Mouse (Mus musculus): Measurements from ENCODE around the gene Fbxl7. TPM values are rescaled to one million over a fixed set of nuclear protein-coding genes. Genes with fewer than 3 reads are reported as not detected.

Gene Fbxl7
- total RNA-seq, 2 experiments from 2014 or later = 3.1 to 3.4 TPM

DNA sequence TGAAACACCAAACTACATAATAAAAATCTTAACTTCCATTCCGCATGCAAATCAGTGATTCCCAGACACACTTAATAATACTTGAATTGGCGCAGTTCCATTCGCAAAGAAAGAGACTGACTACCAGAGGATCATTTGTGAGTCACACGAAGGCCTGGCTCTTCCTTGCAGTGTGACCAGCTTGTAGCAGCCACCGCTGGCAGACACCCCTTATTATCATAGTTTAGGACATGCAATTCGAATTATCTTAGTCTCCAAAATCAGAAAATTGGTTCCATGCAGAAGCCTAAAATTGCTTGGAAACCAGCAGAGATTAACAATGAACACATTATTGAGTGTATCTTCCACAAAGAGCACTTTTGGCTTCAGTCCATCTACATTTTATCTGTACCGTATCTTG lies 183.1 kb downstream of the Fbxl7 start:
- no peak for DNase-seq (ENCODE audit: low spot score)
- intact Hi-C loops (cut with DNase I) = no loop called here

DNA sequence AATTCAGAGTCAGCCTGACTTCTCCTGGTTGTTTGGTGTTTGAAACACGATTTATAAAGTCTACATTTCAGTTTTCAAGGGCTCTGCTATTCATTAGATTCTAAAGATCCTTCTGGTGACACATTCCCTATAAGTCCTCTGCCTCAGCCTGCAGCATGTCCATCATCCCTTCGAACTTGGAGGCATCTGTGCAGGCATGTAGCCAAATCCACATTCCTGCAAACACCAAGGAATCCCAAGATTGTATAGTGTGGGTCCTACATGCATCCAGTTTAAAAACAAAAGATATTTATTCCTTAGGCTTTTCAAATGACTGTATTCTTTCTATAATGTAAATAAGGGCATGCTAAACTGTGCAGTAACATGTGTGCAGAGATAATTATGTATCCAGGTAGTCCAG lies 190.4 kb downstream of the Fbxl7 start:
- DNase-seq (ENCODE audit: low spot score) = no peak
- intact Hi-C loops (cut with DNase I) = no loop called here

- no peak for DNase-seq (ENCODE audit: low spot score)
- intact Hi-C loops (cut with DNase I) = no loop called here
These were observed 192.1 kb downstream of the Fbxl7 start for GRCm38 (mm10) chr15:26703156-26703840.

- intact Hi-C loops (cut with DNase I) = no loop called here
These were observed 193.3 kb downstream of the Fbxl7 start for GRCm38 (mm10) chr15:26701949-26702675.

DNA sequence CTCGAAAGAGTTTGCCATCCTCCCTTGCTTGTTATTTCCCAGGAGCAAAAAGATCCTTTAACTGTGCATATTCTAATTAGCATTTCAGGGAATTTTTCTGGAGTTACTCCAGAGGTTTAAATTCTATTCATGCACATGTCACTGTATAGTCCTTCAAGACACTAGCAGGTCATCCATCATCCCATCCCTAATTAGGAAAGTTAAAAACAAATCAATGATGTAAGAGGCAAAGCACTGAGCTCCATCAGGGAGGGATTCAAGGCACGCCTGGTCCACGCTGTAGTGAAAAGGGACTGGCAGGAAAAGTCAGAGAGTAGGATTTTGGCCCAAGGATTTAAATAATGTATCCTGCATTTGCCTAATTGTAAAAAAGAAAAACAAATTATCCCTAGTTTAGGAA lies 202.3 kb downstream of the Fbxl7 start:
- no peak for DNase-seq (ENCODE audit: low spot score)
- intact Hi-C loops (cut with DNase I) = no loop called here

More at GRCm38 (mm10) chr15:26701949-26702675, 193.3 kb downstream of the Fbxl7 start:
- no peak for DNase-seq (ENCODE audit: low spot score)

GRCm38 (mm10) chr15:26688472-26689104 lies 206.8 kb downstream of the Fbxl7 start:
- DNase-seq (ENCODE audit: low spot score) = no peak
- intact Hi-C loops (cut with DNase I) = no loop called here

DNA sequence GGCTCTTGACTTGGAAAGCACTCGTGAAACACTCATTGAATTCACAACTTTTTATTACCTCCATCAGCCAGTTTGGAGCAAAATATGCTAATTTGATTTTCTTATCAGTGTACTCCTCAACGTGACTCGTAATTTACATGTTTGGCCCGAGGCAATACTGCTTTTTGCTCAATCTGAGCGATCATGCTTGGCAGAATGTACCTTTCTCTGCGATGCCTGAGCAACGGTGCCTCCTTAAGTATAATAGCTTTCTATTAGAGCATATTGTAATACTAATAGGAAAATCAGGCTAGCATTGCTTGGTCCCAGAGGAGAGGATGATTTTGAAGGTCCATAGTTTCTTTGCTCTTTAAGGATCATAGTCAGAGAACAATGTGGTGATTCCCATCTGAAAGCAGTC lies 207.7 kb downstream of the Fbxl7 start:
- intact Hi-C loops (cut with DNase I) = no loop called here
- no peak for DNase-seq (ENCODE audit: low spot score)

- no peak for DNase-seq (ENCODE audit: low spot score)
- intact Hi-C loops (cut with DNase I) = no loop called here
These were observed 213.1 kb downstream of the Fbxl7 start for GRCm38 (mm10) chr15:26682279-26682678.

- DNase-seq (ENCODE audit: low spot score) = no peak
- intact Hi-C loops (cut with DNase I) = no loop called here
These were observed 222.0 kb downstream of the Fbxl7 start for GRCm38 (mm10) chr15:26673239-26673859.

GRCm38 (mm10) chr15:26654988-26655387 lies 240.4 kb downstream of the Fbxl7 start:
- no peak for DNase-seq (ENCODE audit: low spot score)
- intact Hi-C loops (cut with DNase I) = no loop called here

DNA sequence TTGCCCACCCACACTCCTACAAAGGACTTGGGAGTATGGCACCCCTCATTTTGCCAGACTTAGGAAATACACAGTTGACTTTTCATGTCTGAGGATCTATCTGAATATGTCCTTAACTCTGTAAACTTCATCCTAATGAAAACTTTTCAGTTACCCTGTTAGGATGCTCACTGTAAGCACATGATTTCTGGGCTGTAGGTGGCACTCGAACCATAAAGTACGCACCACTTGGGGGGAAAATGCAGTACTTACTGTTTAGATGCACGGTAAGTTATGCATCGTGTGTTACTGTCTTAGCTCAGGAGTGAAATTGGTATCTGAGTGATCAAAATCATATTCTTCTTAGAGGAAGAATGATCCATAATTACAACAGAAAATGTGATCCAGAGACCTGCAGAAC lies 252.8 kb downstream of the Fbxl7 start:
- intact Hi-C loops (cut with DNase I) = no loop called here
- no peak for DNase-seq (ENCODE audit: low spot score)

- DNase-seq (ENCODE audit: low spot score) = no peak
- intact Hi-C loops (cut with DNase I) = loop anchor here (2.0 kb wide), 1 partner anchor 255 kb away; the partner anchor contains the start of gene Fbxl7
These were observed 255.7 kb downstream of the Fbxl7 start for GRCm38 (mm10) chr15:26639726-26640125.

DNA sequence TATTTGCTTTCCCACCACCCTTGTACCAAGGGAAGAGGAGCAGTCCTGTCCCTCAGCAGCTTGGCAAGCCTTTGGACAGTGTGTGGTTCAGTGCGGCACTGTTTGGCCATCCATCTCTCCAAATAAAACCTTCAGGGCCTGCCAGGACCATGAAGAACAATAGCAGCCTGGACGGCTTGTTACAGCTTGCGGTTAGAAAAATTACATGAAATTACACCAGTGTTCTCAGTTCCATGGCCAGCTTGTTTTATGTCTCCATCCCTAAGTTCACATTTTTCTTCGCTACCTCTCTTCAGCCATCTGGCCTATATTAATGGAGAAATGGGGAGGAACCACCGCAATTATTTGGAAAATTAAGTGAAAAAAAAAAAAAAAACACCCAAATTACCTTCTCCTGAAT lies 259.8 kb downstream of the Fbxl7 start:
- intact Hi-C loops (cut with DNase I) = no loop called here
- DNase-seq (ENCODE audit: low spot score) = no peak

DNA sequence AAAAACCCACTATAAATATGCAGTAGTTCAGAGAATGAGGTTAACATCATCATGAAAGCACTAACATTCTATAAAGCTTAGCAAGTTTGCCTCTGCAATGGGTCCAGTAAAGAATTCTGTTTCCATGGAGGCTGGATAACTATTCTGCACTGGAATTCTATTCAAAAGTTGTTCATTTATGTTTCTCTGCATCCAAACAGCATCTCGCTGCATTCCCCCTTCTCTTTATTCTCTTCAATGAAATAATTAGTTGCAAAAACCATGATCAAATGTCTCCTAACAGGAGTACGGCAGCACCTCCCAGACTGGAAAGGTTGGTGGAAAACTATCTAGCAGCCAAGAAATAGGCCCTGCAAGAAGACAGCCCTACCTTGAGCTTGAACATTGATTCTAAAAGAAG lies 267.2 kb downstream of the Fbxl7 start:
- intact Hi-C loops (cut with DNase I) = no loop called here

DNA sequence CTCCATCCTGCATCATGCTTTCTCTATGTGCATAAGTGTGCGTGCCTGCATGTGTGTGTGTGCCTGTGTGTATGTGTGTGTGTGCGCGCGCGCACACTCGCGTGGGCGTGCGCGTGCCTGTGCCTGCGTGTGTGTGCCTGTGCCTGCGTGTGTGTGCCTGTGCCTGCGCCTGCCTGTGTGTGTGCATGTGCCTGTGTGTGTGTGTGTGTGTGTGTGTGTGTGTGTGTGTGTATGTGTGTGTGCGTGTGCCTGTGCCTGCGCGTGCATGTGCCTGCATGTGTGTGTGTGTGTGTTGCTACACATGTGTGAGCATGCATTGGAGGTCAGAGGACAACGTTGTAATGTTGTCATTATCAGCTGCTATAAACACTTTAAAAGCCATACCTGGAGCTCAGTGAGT lies 272.1 kb downstream of the Fbxl7 start:
- no peak for DNase-seq (ENCODE audit: low spot score)
- intact Hi-C loops (cut with DNase I) = loop anchor here (5.0 kb wide), 2 partner anchors 151 to 614 kb away; no protein-coding TSS in a partner anchor

More for the DNA sequence above, 267.2 kb downstream of the Fbxl7 start:
- DNase-seq (ENCODE audit: low spot score) = no peak

- intact Hi-C loops (cut with DNase I) = loop anchor here (1.0 to 5.0 kb wide), 3 partner anchors 148 to 617 kb away; no protein-coding TSS in a partner anchor
- DNase-seq (ENCODE audit: low spot score) = peak; percentile 16
These were observed 275.1 kb downstream of the Fbxl7 start for GRCm38 (mm10) chr15:26620279-26620678.

DNA sequence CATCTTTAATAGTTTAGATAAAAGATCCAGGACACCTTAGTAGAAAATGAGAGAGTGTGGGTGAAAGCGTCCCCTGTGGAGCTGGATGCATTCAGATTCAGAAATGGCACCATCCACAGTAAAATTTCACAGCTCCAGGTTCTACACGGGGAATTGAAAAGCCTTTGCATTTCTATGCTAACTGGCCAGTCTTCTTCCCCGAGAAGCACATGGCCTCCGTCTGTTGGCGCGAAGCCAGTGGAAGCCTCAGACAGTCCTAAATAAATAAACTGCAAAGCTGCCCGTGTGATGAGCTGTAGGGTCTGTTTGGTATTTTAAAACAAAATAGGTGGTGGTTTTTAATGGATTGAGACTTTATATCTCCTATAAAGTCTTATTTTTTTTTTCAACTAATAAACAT lies 276.2 kb downstream of the Fbxl7 start:
- intact Hi-C loops (cut with DNase I) = loop anchor here (5.0 kb wide), 1 partner anchor 622 kb away; no protein-coding TSS in a partner anchor
- DNase-seq (ENCODE audit: low spot score) = peak; percentile 2

- intact Hi-C loops (cut with DNase I) = no loop called here
- DNase-seq (ENCODE audit: low spot score) = no peak
These were observed 299.1 kb downstream of the Fbxl7 start for GRCm38 (mm10) chr15:26596239-26596638.

DNA sequence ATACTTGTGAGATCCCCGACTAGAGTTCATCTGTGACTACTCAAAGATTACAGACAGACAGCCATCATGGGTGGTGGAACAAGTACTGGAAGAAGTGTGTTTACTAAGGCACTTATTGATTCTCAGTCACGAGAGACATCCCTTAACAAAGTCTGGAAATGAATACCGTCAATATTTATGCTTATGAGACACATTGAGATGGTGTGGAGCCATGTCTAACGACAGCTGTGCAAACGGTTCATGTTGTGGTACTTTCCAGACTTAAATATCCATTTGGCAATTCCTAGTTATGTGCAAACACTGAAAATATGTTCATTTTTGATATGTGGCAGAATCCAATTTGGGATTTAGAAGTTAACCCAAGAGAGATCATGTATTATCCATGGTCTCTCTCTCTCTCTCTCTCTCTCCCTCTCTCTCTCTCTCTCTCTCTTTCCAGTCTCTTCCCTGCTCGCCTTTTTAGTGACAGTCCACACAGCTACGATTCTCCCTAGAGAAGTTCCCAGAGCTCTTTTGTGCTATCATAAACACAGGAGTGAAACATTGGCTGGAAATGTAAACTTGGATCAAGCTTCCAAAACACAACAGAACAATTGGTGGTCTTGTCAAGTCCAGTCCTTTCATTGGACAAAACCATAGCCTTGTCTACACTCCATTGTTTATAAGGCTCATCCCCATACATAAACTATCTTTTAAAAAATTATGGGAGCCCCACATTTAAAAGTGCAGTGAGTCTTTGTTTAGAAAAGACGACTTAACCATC lies 315.3 kb downstream of the Fbxl7 start:
- intact Hi-C loops (cut with DNase I) = no loop called here
- no peak for DNase-seq (ENCODE audit: low spot score)

GRCm38 (mm10) chr15:26578500-26578899 lies 316.9 kb downstream of the Fbxl7 start:
- intact Hi-C loops (cut with DNase I) = no loop called here
- no peak for DNase-seq (ENCODE audit: low spot score)

Measured in heart, postnatal 25 days (tissue).